Mouse (Mus musculus) myocyte (in vitro differentiated cells): Measurements from ENCODE around the gene Lhx5.

Experiments
- CEBPB ChIP-seq: IDR thresholded peaks from 2 replicates; pipeline ENCODE4 v1.6.1; 2011; ENCODE audit warnings: mild to moderate bottlenecking, moderate library complexity; ENCODE audit not compliant: poor library complexity, insufficient read depth, severe bottlenecking
- E2F4 ChIP-seq: IDR thresholded peaks from one replicate; pipeline ENCODE4 v1.6.1; 2011; ENCODE audit warnings: mild to moderate bottlenecking, control low read depth, moderate library complexity; ENCODE audit not compliant: insufficient read depth
- MAX ChIP-seq: IDR thresholded peaks from one replicate; pipeline ENCODE4 v1.6.1; 2011; ENCODE audit warnings: low read depth, mild to moderate bottlenecking, control low read depth
- MYOG ChIP-seq, 3 experiments: IDR thresholded peaks; one replicate each; pipeline ENCODE4 v1.6.1; 2011; ENCODE audit warnings: control low read depth in 2 of 3, low read depth in 2 of 3, mild to moderate bottlenecking in 2 of 3; ENCODE audit not compliant: insufficient read length in 2 of 3, control insufficient read depth in 1 of 3, insufficient read depth in 1 of 3
- POLR2A ChIP-seq: IDR thresholded peaks from one replicate; pipeline ENCODE4 v1.6.1; 2011; ENCODE audit warnings: low read depth, mild to moderate bottlenecking, control low read depth, moderate library complexity; ENCODE audit not compliant: insufficient read length
- POLR2AphosphoS2 ChIP-seq: IDR thresholded peaks from one replicate; pipeline ENCODE4 v1.6.1; 2011; ENCODE audit warnings: low read depth, control low read depth; ENCODE audit not compliant: insufficient read length
- TCF12 ChIP-seq: IDR thresholded peaks from one replicate; pipeline ENCODE4 v1.6.1; 2011; ENCODE audit warnings: mild to moderate bottlenecking, control low read depth; ENCODE audit not compliant: poor library complexity, insufficient read depth, severe bottlenecking
- USF1 ChIP-seq: IDR thresholded peaks from one replicate; pipeline ENCODE4 v1.6.1; 2011; ENCODE audit warnings: low read depth, mild to moderate bottlenecking, control low read depth, moderate library complexity

DNA sequence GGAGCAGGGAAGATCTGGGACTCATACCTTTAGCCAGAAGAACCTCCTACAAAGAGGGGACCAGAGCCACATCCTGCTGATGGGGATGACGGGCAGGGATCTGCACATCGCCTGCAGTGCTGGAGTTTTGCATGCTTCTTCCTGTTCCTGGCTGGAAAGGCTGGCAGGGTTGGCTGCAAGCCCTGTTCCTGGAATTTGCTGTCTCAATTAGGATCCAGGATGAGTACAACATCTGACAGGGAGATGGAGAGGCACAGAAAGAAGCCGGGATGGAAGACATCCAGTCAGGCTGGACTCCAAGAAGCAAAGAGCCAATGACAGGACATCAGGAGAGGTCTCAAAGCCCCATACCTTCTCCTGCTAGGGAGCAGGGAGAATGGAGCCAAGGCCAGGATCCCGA, 45.1 kb upstream of the Lhx5 start:
- TF ChIP-seq POLR2A: no peak
- TF ChIP-seq CEBPB: no peak
- TF ChIP-seq MYOG (IDR thresholded peaks at IDR 0.05; ENCODE audit: control insufficient read depth in 1 of 3, insufficient read depth in 1 of 3, insufficient read length in 2 of 3, low read depth in 2 of 3): no peak
- no peak for TF ChIP-seq USF1
- no peak for TF ChIP-seq POLR2AphosphoS2
- no peak for TF ChIP-seq TCF12
- TF ChIP-seq E2F4: no peak
- TF ChIP-seq MAX: no peak
